Mouse (Mus musculus) embryonic fibroblast, embryonic 13.5 days (primary cell): ENCODE results near the gene Slc45a3. TPM values are rescaled to one million over a fixed set of nuclear protein-coding genes. Genes with fewer than 3 reads are reported as not detected.

ENCODE experiments used
- H3K27ac ChIP-seq: 2 replicates; pipeline ENCODE4 v1.5.1; 2012; ENCODE audit warnings: low read length, control low read depth, inconsistent platforms; ENCODE audit not compliant: insufficient read depth
- H3K4me1 ChIP-seq: 2 replicates; pipeline ENCODE4 v1.6.1; 2011; ENCODE audit warnings: low read length; ENCODE audit not compliant: control insufficient read depth, insufficient read depth
- H3K4me3 ChIP-seq: 2 replicates; pipeline ENCODE4 v1.5.1; 2011; ENCODE audit warnings: mild to moderate bottlenecking, control low read depth, low read length; ENCODE audit not compliant: insufficient read depth
- CTCF ChIP-seq: IDR thresholded peaks from 2 replicates; pipeline ENCODE4 v1.5.1; 2011; ENCODE audit warnings: mild to moderate bottlenecking, control low read depth, low read length, moderate library complexity, borderline replicate concordance; ENCODE audit not compliant: insufficient read depth
- POLR2A ChIP-seq: IDR thresholded peaks from 2 replicates; pipeline ENCODE4 v1.6.1; 2011; ENCODE audit warnings: low read depth, mild to moderate bottlenecking, control low read depth, low read length, moderate library complexity
- polyA plus RNA-seq: library from polyadenylated mRNA; stranded (reverse); fragments of >200 nt; gene quantifications from 2 replicates; pipeline ENCODE4 v1.2.4, GENCODE M21; 2011; ENCODE audit warnings: low read depth; ENCODE audit not compliant: missing spikeins, insufficient read length

The Slc45a3 gene
- polyA plus RNA-seq, 1 experiment = 0.30 TPM

GRCm38 (mm10) chr1:132012861-132013260 lies 50.1 kb downstream of the Slc45a3 start:
- peaks cover 2% of the 10 kb centered on the region; the same call in 1 of the 2 replicates for H3K4me1 ChIP-seq
- TF ChIP-seq CTCF (no peak), POLR2A (no peak)
- no peak overlapping the region for H3K4me3 ChIP-seq
- no peak overlapping the region for H3K27ac ChIP-seq

- TF ChIP-seq CTCF (no peak), POLR2A (no peak)
- Histone ChIP-seq H3K27ac (no peak overlapping the region), H3K4me3 (no peak overlapping the region), H3K4me1 (no peaks in the 10 kb centered on the region; the same call in 1 of the 2 replicates)
These were observed 52.0 kb downstream of the Slc45a3 start for GRCm38 (mm10) chr1:132014800-132015199.

- TF ChIP-seq CTCF (no peak), POLR2A (no peak)
- Histone ChIP-seq H3K27ac (no peak overlapping the region), H3K4me1 (no peaks in the 10 kb centered on the region), H3K4me3 (no peak overlapping the region)
These were observed 53.9 kb downstream of the Slc45a3 start for GRCm38 (mm10) chr1:132016691-132017090.

- no peaks in the 10 kb centered on the region for H3K4me1 ChIP-seq
- H3K4me3 ChIP-seq = no peak overlapping the region
- TF ChIP-seq POLR2A = no peak
- TF ChIP-seq CTCF = no peak
- H3K27ac ChIP-seq = no peak overlapping the region
These were observed 57.1 kb downstream of the Slc45a3 start for GRCm38 (mm10) chr1:132019876-132020275.

GRCm38 (mm10) chr1:132022107-132022506 lies 59.3 kb downstream of the Slc45a3 start:
- no peak for TF ChIP-seq CTCF
- no peak for TF ChIP-seq POLR2A
- H3K27ac ChIP-seq = no peak overlapping the region
- H3K4me1 ChIP-seq = no peaks in the 10 kb centered on the region

GRCm38 (mm10) chr1:132026925-132027646 lies 64.3 kb downstream of the Slc45a3 start:
- no peaks in the 10 kb centered on the region for H3K4me1 ChIP-seq
- H3K27ac ChIP-seq = no peak overlapping the region
- TF ChIP-seq CTCF (no peak), POLR2A (no peak)
- H3K4me3 ChIP-seq = no peak overlapping the region

More at GRCm38 (mm10) chr1:132022107-132022506, 59.3 kb downstream of the Slc45a3 start:
- H3K4me3 ChIP-seq = no peak overlapping the region

- no peak for TF ChIP-seq POLR2A
- TF ChIP-seq CTCF = no peak
- Histone ChIP-seq H3K4me3 (no peak overlapping the region), H3K4me1 (no peaks in the 10 kb centered on the region), H3K27ac (no peak overlapping the region)
These were observed 65.2 kb downstream of the Slc45a3 start for GRCm38 (mm10) chr1:132027978-132028377.

GRCm38 (mm10) chr1:132028413-132028812 lies 65.6 kb downstream of the Slc45a3 start:
- Histone ChIP-seq H3K4me1 (no peaks in the 10 kb centered on the region), H3K4me3 (no peak overlapping the region), H3K27ac (no peak overlapping the region)
- TF ChIP-seq CTCF (no peak), POLR2A (no peak)

GRCm38 (mm10) chr1:132030574-132030973 lies 67.8 kb downstream of the Slc45a3 start:
- no peak overlapping the region for H3K4me3 ChIP-seq
- TF ChIP-seq CTCF (peak; percentile 27; the same call in 1 of the 2 replicates), POLR2A (no peak)
- no peak overlapping the region for H3K27ac ChIP-seq
- no peaks in the 10 kb centered on the region for H3K4me1 ChIP-seq

- Histone ChIP-seq H3K4me3 (no peak overlapping the region), H3K4me1 (no peaks in the 10 kb centered on the region), H3K27ac (no peak overlapping the region)
These were observed 69.4 kb downstream of the Slc45a3 start for GRCm38 (mm10) chr1:132032172-132032571.

More at GRCm38 (mm10) chr1:132032172-132032571, 69.4 kb downstream of the Slc45a3 start:
- no peak for TF ChIP-seq POLR2A
- no peak for TF ChIP-seq CTCF

Other genes with a start within 250 kb of the Slc45a3 start
- gene Slc26a9, start 218.9 kb upstream of the Slc45a3 start, polyA plus RNA-seq = not detected in 2 replicates
- 0.54 and 0.57 TPM in 2 replicates for gene Pm20d1, start 165.6 kb upstream of the Slc45a3 start, polyA plus RNA-seq
- gene Slc41a1, start 135.5 kb upstream of the Slc45a3 start, polyA plus RNA-seq = 21.1 and 22.7 TPM in 2 replicates
- gene Rab29, start 95.7 kb upstream of the Slc45a3 start, polyA plus RNA-seq = 16.6 and 23.8 TPM in 2 replicates
- 132 and 180 TPM in 2 replicates for gene Nucks1, start 52.4 kb upstream of the Slc45a3 start, polyA plus RNA-seq
- 90.0 and 109 TPM in 2 replicates for gene Elk4, start 44.6 kb downstream of the Slc45a3 start, polyA plus RNA-seq
- 0.25 and 0.67 TPM in 2 replicates for gene Mfsd4a, start 105.1 kb downstream of the Slc45a3 start, polyA plus RNA-seq
- gene Cdk18, start 176.7 kb downstream of the Slc45a3 start, polyA plus RNA-seq = 14.0 and 28.8 TPM in 2 replicates
- not detected in 2 replicates for gene Lemd1, start 228.5 kb downstream of the Slc45a3 start, polyA plus RNA-seq
- gene AC124108.1, start 228.5 kb downstream of the Slc45a3 start, polyA plus RNA-seq = not detected in 2 replicates